Mouse (Mus musculus): ENCODE data around the gene Gm14393. TPM values are rescaled to one million over a fixed set of nuclear protein-coding genes. Genes with fewer than 3 reads are reported as not detected.
"Not testable (repeated sequence)": the region's sequence is repeated elsewhere in the genome, so short reads cannot be mapped to it uniquely, and the experiment has no call there.

The Gm14393 gene
- polyA plus RNA-seq (2016; fragmentation: Nextera tagmentation; extraction: Ambion mirVana), result 0.61 TPM in 1 of 2 replicates, not detected in the other

DNA sequence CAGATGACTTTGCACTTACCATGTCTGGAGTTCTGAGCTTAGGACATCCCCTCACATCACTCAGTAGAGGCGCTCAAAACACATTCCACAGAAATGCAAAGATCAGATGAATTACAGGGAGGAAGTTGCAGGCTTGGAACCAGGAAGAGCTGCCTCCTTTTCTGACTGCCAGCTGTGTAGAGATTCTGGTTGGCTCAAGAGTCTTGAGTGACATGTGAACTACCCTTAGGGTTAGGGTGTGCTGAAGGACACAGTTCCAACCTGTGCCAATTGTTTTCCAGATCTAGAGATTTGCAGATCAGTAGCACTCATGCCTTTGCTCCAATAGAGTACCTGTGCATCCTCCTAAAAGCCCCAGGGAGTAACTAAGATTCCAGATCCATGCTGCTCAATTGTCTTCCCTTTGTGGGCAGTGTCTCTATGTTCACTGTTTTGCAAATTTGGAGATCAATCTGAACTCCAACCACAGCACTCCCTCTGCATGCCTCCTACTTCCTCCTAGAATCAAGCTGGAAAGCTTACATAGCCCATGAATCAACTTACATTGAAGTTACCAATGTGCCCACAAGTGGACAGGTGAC is at the start of gene Gm14393:
Gm14393 (minus strand) TSS at position 101 of the 581 bp plus-strand sequence.
- 83% methylated on average over 1 of the region's 1 CpGs for WGBS
- not testable (repeated sequence) for ATAC-seq (ENCODE audit: low FRiP score, low read depth); H3K4me3 ChIP-seq; H3K27me3 ChIP-seq (replicated peaks); H3K4me2 ChIP-seq (replicated peaks); H3K9me3 ChIP-seq; H3K27ac ChIP-seq; H3K36me3 ChIP-seq; H3K9ac ChIP-seq; H3K4me1 ChIP-seq

- H3K27ac ChIP-seq; H3K9me3 ChIP-seq; ATAC-seq (ENCODE audit: low FRiP score, low read depth); H3K4me3 ChIP-seq; H3K9ac ChIP-seq; H3K4me2 ChIP-seq (replicated peaks); H3K4me1 ChIP-seq; H3K36me3 ChIP-seq; H3K27me3 ChIP-seq (replicated peaks): not testable (repeated sequence)
- 96% methylated on average over 27 of the region's 27 CpGs for WGBS
These were observed 23.3 kb downstream of the Gm14393 start for GRCm38 (mm10) chr2:175044268-175044667.

Other genes starting within 250 kb of the Gm14393 start
- gene Gm14444, start 57.5 kb downstream of the Gm14393 start, polyA plus RNA-seq (2016; fragmentation: Nextera tagmentation; extraction: Ambion mirVana), result not detected in 2 replicates
- gene Gm14399, start 74.2 kb upstream of the Gm14393 start, polyA plus RNA-seq (2016; fragmentation: Nextera tagmentation; extraction: Ambion mirVana), result 2.6 and 5.6 TPM in 2 replicates
- 0.74 and 0.89 TPM in 2 replicates for gene Gm14443, start 108.1 kb upstream of the Gm14393 start, polyA plus RNA-seq (2016; fragmentation: Nextera tagmentation; extraction: Ambion mirVana)
- 4.0 and 5.7 TPM in 2 replicates for gene Gm14391, start 139.1 kb upstream of the Gm14393 start, polyA plus RNA-seq (2016; fragmentation: Nextera tagmentation; extraction: Ambion mirVana)
- gene Gm14440, start 207.3 kb upstream of the Gm14393 start, polyA plus RNA-seq (2016; fragmentation: Nextera tagmentation; extraction: Ambion mirVana), result 2.1 TPM in 1 of 2 replicates, not detected in the other

Measured in neural tube, embryonic 12.5 days (tissue).